Mouse (Mus musculus) heart, embryonic 16.5 days (tissue): ENCODE data around the gene Lpar3. TPM values are rescaled to one million over a fixed set of nuclear protein-coding genes. Genes with fewer than 3 reads are reported as not detected.

Experiments used
- ATAC-seq: fragments of 200-750 bp; cut with Nextera tagmentation; replicated peaks from 2 replicates; pipeline ENCODE4 v1.8.0; 2017; ENCODE audit warnings: moderate number of reproducible peaks; ENCODE audit not compliant: insufficient read depth, low FRiP score; ENCODE audit errors: extremely low read depth
- H3K27ac ChIP-seq: fragments of 300-500 bp; sonication (generic); 2 replicates; pipeline ENCODE4 v1.5.1; 2014; ENCODE audit warnings: mild to moderate bottlenecking, low read length, control low read depth, moderate library complexity
- H3K27me3 ChIP-seq: fragments of 300-500 bp; sonication (generic); 2 replicates; pipeline ENCODE4 v1.6.1; 2014; ENCODE audit warnings: low read length, mixed read lengths; ENCODE audit not compliant: control insufficient read depth, insufficient read depth
- H3K36me3 ChIP-seq: fragments of 300-500 bp; sonication (generic); 2 replicates; pipeline ENCODE4 v1.6.1; 2014; ENCODE audit not compliant: control insufficient read depth, insufficient read depth
- H3K4me1 ChIP-seq: fragments of 300-500 bp; sonication (generic); 2 replicates; pipeline ENCODE4 v1.6.1; 2014; ENCODE audit warnings: low read length, mixed read lengths; ENCODE audit not compliant: control insufficient read depth, insufficient read depth
- H3K4me2 ChIP-seq: fragments of 300-500 bp; sonication (generic); 2 replicates; pipeline ENCODE4 v1.6.1; 2014; ENCODE audit warnings: low read depth, mild to moderate bottlenecking, control low read depth, low read length
- H3K4me3 ChIP-seq: fragments of 300-500 bp; sonication (generic); 2 replicates; pipeline ENCODE4 v1.5.1; 2014; ENCODE audit warnings: mild to moderate bottlenecking, control low read depth, low read length
- H3K9ac ChIP-seq: fragments of 300-500 bp; sonication (generic); 2 replicates; pipeline ENCODE4 v1.6.1; 2014; ENCODE audit warnings: low read length, control low read depth
- H3K9me3 ChIP-seq: fragments of 300-500 bp; sonication (generic); replicated peaks from 2 replicates; pipeline ENCODE4 v1.6.1; 2016; ENCODE audit warnings: low read length; ENCODE audit not compliant: control insufficient read depth
- WGBS: fragments of 180-500 bp; shearing (Covaris S2); extraction: QIAGEN DNeasy Blood & Tissue Kit; methylation state at CpG from one replicate; pipeline ENCODE4 v1.1.7; 2014; 5-methylcytosine and 5-hydroxymethylcytosine counted together
- polyA plus RNA-seq: library from polyadenylated mRNA; unstranded; fragments of >200 nt; fragmentation: Nextera tagmentation; extraction: Ambion mirVana; gene quantifications from 2 replicates; pipeline ENCODE4 v1.2.1, GENCODE M21; 2015

Lpar3 gene
- polyA plus RNA-seq, 1 experiment from 2014 or later, result 36.0 TPM

GRCm38 (mm10) chr3:146186033-146186432 is 34.7 kb upstream of the Lpar3 start:
- no peak overlapping the region for H3K4me2 ChIP-seq
- no peak overlapping the region for H3K27ac ChIP-seq
- ATAC-seq, result no peak
- H3K4me1 ChIP-seq, result peaks cover 3% of the 10 kb centered on the region; the same call in 1 of the 2 replicates
- H3K27me3 ChIP-seq, result no peaks in the 10 kb centered on the region
- 83% methylated on average over 10 of the region's 10 CpGs for WGBS
- H3K4me3 ChIP-seq, result no peak overlapping the region
- H3K9me3 ChIP-seq, result peaks cover 7% of the 10 kb centered on the region
- no peaks in the 10 kb centered on the region for H3K36me3 ChIP-seq
- H3K9ac ChIP-seq, result no peak overlapping the region

- Histone ChIP-seq H3K27ac (no peak overlapping the region), H3K36me3 (no peaks in the 10 kb centered on the region), H3K4me3 (no peak overlapping the region), H3K4me1 (peaks cover 3% of the 10 kb centered on the region; the same call in 1 of the 2 replicates), H3K9me3 (peaks cover 7% of the 10 kb centered on the region), H3K9ac (no peak overlapping the region), H3K27me3 (no peaks in the 10 kb centered on the region), H3K4me2 (no peak overlapping the region)
- 71% methylated on average over 10 of the region's 10 CpGs for WGBS
- no peak for ATAC-seq
These were observed 30.8 kb upstream of the Lpar3 start for GRCm38 (mm10) chr3:146189933-146190332.

- no peak for ATAC-seq
- 86% methylated on average over 1 of the region's 1 CpGs for WGBS
- H3K4me2 ChIP-seq, result no peak overlapping the region
These were observed 28.3 kb upstream of the Lpar3 start for GRCm38 (mm10) chr3:146192507-146192906.

GRCm38 (mm10) chr3:146195153-146195552 is 25.6 kb upstream of the Lpar3 start:
- H3K4me1 ChIP-seq, result peaks cover 13% of the 10 kb centered on the region
- no peak overlapping the region for H3K27ac ChIP-seq
- no peaks in the 10 kb centered on the region for H3K36me3 ChIP-seq
- no peak overlapping the region for H3K9ac ChIP-seq
- no peak overlapping the region for H3K4me2 ChIP-seq
- 79% methylated on average over 5 of the region's 5 CpGs for WGBS
- no peaks in the 10 kb centered on the region for H3K9me3 ChIP-seq
- ATAC-seq, result no peak
- no peak overlapping the region for H3K4me3 ChIP-seq
- no peaks in the 10 kb centered on the region for H3K27me3 ChIP-seq

More at GRCm38 (mm10) chr3:146192507-146192906, 28.3 kb upstream of the Lpar3 start:
- no peaks in the 10 kb centered on the region for H3K36me3 ChIP-seq
- peaks cover 3% of the 10 kb centered on the region for H3K9me3 ChIP-seq
- H3K4me1 ChIP-seq, result peaks cover 9% of the 10 kb centered on the region
- no peaks in the 10 kb centered on the region for H3K27me3 ChIP-seq
- H3K4me3 ChIP-seq, result no peak overlapping the region
- H3K27ac ChIP-seq, result no peak overlapping the region
- H3K9ac ChIP-seq, result no peak overlapping the region

- Histone ChIP-seq H3K9ac (no peak overlapping the region), H3K4me1 (peaks cover 13% of the 10 kb centered on the region), H3K36me3 (no peaks in the 10 kb centered on the region), H3K9me3 (no peaks in the 10 kb centered on the region), H3K27me3 (no peaks in the 10 kb centered on the region), H3K4me3 (no peak overlapping the region), H3K4me2 (no peak overlapping the region), H3K27ac (no peak overlapping the region; the same call in 1 of the 2 replicates)
- whole genome bisulfite sequencing, result 59% methylated on average over 6 of the region's 6 CpGs
- no peak for ATAC-seq
These were observed 24.5 kb upstream of the Lpar3 start for GRCm38 (mm10) chr3:146196301-146196700.

GRCm38 (mm10) chr3:146196780-146197743 is 23.7 kb upstream of the Lpar3 start:
- Histone ChIP-seq H3K4me1 (peaks cover 13% of the 10 kb centered on the region), H3K9me3 (no peaks in the 10 kb centered on the region), H3K27me3 (no peaks in the 10 kb centered on the region), H3K36me3 (no peaks in the 10 kb centered on the region), H3K4me3 (no peak overlapping the region), H3K9ac (no peak overlapping the region), H3K27ac (peak overlapping the region; percentile 89), H3K4me2 (peak overlapping the region; percentile 33)
- WGBS, result 68% methylated on average over 17 of the region's 17 CpGs
- ATAC-seq, result peak; percentile 84

GRCm38 (mm10) chr3:146197785-146198184 is 23.0 kb upstream of the Lpar3 start:
- peak; percentile 56 for ATAC-seq
- Histone ChIP-seq H3K4me2 (peak overlapping the region; percentile 33), H3K9me3 (no peaks in the 10 kb centered on the region), H3K27ac (peak overlapping the region; percentile 89), H3K36me3 (no peaks in the 10 kb centered on the region), H3K4me3 (no peak overlapping the region), H3K4me1 (peaks cover 13% of the 10 kb centered on the region), H3K27me3 (no peaks in the 10 kb centered on the region), H3K9ac (no peak overlapping the region)
- 48% methylated on average over 12 of the region's 12 CpGs for WGBS

- H3K9me3 ChIP-seq, result no peaks in the 10 kb centered on the region
- 78% methylated on average over 11 of the region's 11 CpGs for WGBS
- no peak overlapping the region for H3K27ac ChIP-seq
These were observed 21.8 kb upstream of the Lpar3 start for GRCm38 (mm10) chr3:146198803-146199481.

GRCm38 (mm10) chr3:146199486-146199885 is 21.3 kb upstream of the Lpar3 start:
- no peak overlapping the region for H3K27ac ChIP-seq
- no peak overlapping the region for H3K4me3 ChIP-seq
- H3K36me3 ChIP-seq, result no peaks in the 10 kb centered on the region
- H3K27me3 ChIP-seq, result no peaks in the 10 kb centered on the region
- 65% methylated on average over 3 of the region's 3 CpGs for WGBS
- H3K4me1 ChIP-seq, result peaks cover 19% of the 10 kb centered on the region
- H3K9ac ChIP-seq, result no peak overlapping the region
- H3K4me2 ChIP-seq, result no peak overlapping the region
- H3K9me3 ChIP-seq, result no peaks in the 10 kb centered on the region
- no peak for ATAC-seq

More at GRCm38 (mm10) chr3:146198803-146199481, 21.8 kb upstream of the Lpar3 start:
- Histone ChIP-seq H3K36me3 (no peaks in the 10 kb centered on the region), H3K4me2 (no peak overlapping the region), H3K27me3 (no peaks in the 10 kb centered on the region), H3K9ac (no peak overlapping the region), H3K4me1 (peaks cover 14% of the 10 kb centered on the region), H3K4me3 (no peak overlapping the region)
- ATAC-seq, result no peak
